In genomic region chr6:24552046-24552445, GRCm38 (mm10) we compare ENCODE assay signal across 35 mouse cellular contexts. TPM values are rescaled to one million over a fixed set of nuclear protein-coding genes. Genes with fewer than 3 reads are reported as not detected.
DNase-seq lines count a peak whose midpoint lies in the region; ATAC-seq and TF ChIP-seq lines count a peak whose summit lies in the region.
"Had no signal": no experiment of that assay in that cellular context is flagged by ENCODE, and none has a peak within 500 bp of the region (broad histone marks: within the 10 kb centered on the region; RNA-seq: fewer than 3 reads in every experiment).

No protein-coding gene starts in this region.

- intact Hi-C loops in heart, adult 2 months (cut with DNase I), result no loop called here
- intact Hi-C loops in heart, postnatal 14 days (cut with DNase I), result no loop called here

- no peak overlapping the region for H3K4me2 ChIP-seq in forebrain, postnatal 0 days (ENCODE audit: low read depth)
- no peak overlapping the region for H3K4me2 ChIP-seq in forebrain, embryonic 13.5 days
- H3K4me2 ChIP-seq in kidney, embryonic 16.5 days (replicated peaks; ENCODE audit: low read depth, low read length), result 0 out of 2 replicates have a peak overlapping the region, but pooled peaks have one; percentile 10
- H3K4me2 ChIP-seq: embryonic facial prominence, embryonic 15.5 days; forebrain, embryonic 12.5 days; liver, embryonic 12.5 days; midbrain, embryonic 13.5 days had no signal

- no peaks in the 10 kb centered on the region for H3K27me3 ChIP-seq in forebrain, postnatal 0 days (ENCODE audit: insufficient read depth, low read length)
- no peaks in the 10 kb centered on the region for H3K27me3 ChIP-seq in forebrain, embryonic 13.5 days
- H3K27me3 ChIP-seq in heart, adult 2 months (ENCODE audit: control insufficient read depth, insufficient read depth, low read length), result no peaks in the 10 kb centered on the region
- H3K27me3 ChIP-seq in kidney, embryonic 16.5 days (ENCODE audit: insufficient read depth, low read length), result no peaks in the 10 kb centered on the region
- H3K27me3 ChIP-seq: CH12.LX; embryonic facial prominence, embryonic 15.5 days; forebrain, embryonic 12.5 days; liver, embryonic 12.5 days; midbrain, embryonic 13.5 days had no signal

- ATAC-seq in forebrain, postnatal 0 days, result peak; percentile 23; the same call in 1 of the 2 replicates
- no peak for ATAC-seq in forebrain, embryonic 13.5 days
- no peak for ATAC-seq in kidney, embryonic 16.5 days (ENCODE audit: low FRiP score, low TSS enrichment)
- ATAC-seq: activated CD4-positive, CD25-positive, alpha-beta regulatory T cell, adult 4 months; hindbrain, embryonic 16.5 days; liver, embryonic 12.5 days; liver, postnatal 0 days; midbrain, embryonic 13.5 days had no signal

- no peak for TF ChIP-seq POLR2A in heart, adult 2 months (IDR thresholded peaks at IDR 0.05; ENCODE audit: insufficient read depth, low read depth, low read length)

- H3K9ac ChIP-seq in forebrain, postnatal 0 days, result no peak overlapping the region
- H3K9ac ChIP-seq in forebrain, embryonic 13.5 days, result no peak overlapping the region
- no peak overlapping the region for H3K9ac ChIP-seq in heart, adult 2 months (ENCODE audit: low read depth, low read length)
- no peak overlapping the region for H3K9ac ChIP-seq in kidney, embryonic 16.5 days (replicated peaks; ENCODE audit: low read length)
- H3K9ac ChIP-seq: embryonic facial prominence, embryonic 15.5 days; forebrain, embryonic 12.5 days; liver, embryonic 12.5 days; liver, postnatal 0 days; midbrain, embryonic 13.5 days had no signal

- no peak for DNase-seq in forebrain, postnatal 0 days
- no peak for DNase-seq in heart, adult 2 months
- no peak for DNase-seq in heart, postnatal 14 days
- no peak for DNase-seq in kidney, postnatal 4 days
- DNase-seq in lung, postnatal 10 days, result peak; percentile 22
- no peak for DNase-seq in lung, postnatal 25 days (ENCODE audit: low spot score)
- DNase-seq: adrenal gland, adult 2 months; adrenal gland, postnatal 36 days; cerebellum, adult 2 months; cerebellum, postnatal 14 days; heart, adult 18-20 months; kidney, adult 18-20 months; layer of hippocampus, postnatal 36 days; left cerebral cortex, postnatal 4 days; liver, postnatal 0 days; lung, postnatal 36 days; thymus, adult 2 months; thymus, postnatal 36 days had no signal

- H3K36me3 ChIP-seq in forebrain, postnatal 0 days (ENCODE audit: insufficient read depth), result no peaks in the 10 kb centered on the region
- H3K36me3 ChIP-seq in forebrain, embryonic 13.5 days (ENCODE audit: poor library complexity, severe bottlenecking), result no peaks in the 10 kb centered on the region
- peaks cover 15% of the 10 kb centered on the region for H3K36me3 ChIP-seq in heart, adult 2 months (ENCODE audit: control insufficient read depth, insufficient read depth, low read length)
- H3K36me3 ChIP-seq in kidney, embryonic 16.5 days (ENCODE audit: insufficient read depth, low read length), result no peaks in the 10 kb centered on the region
- H3K36me3 ChIP-seq: embryonic facial prominence, embryonic 10.5 days; embryonic facial prominence, embryonic 15.5 days; forebrain, embryonic 12.5 days; liver, embryonic 12.5 days; midbrain, embryonic 13.5 days had no signal

- H3K27ac ChIP-seq in forebrain, postnatal 0 days (ENCODE audit: low read depth, low read length), result no peak overlapping the region
- no peak overlapping the region for H3K27ac ChIP-seq in forebrain, embryonic 13.5 days
- peak overlapping the region; percentile 55 for H3K27ac ChIP-seq in heart, adult 2 months
- H3K27ac ChIP-seq in kidney, embryonic 16.5 days (ENCODE audit: low read length), result no peak overlapping the region
- H3K27ac ChIP-seq: embryonic facial prominence, embryonic 10.5 days; embryonic facial prominence, embryonic 15.5 days; forebrain, embryonic 12.5 days; kidney, postnatal 0 days; liver, embryonic 12.5 days; midbrain, embryonic 13.5 days had no signal

- 68% methylated on average over 7 of the region's 7 CpGs for WGBS in forebrain, postnatal 0 days
- WGBS in forebrain, embryonic 13.5 days, result 87% methylated on average over 7 of the region's 7 CpGs
- WGBS in heart, adult 2 months, result 15% methylated on average over 7 of the region's 7 CpGs
- 12% methylated on average over 7 of the region's 7 CpGs for WGBS in kidney, embryonic 16.5 days

- no peaks in the 10 kb centered on the region for H3K4me1 ChIP-seq in forebrain, postnatal 0 days (ENCODE audit: insufficient read depth)
- H3K4me1 ChIP-seq in forebrain, embryonic 13.5 days, result no peaks in the 10 kb centered on the region
- H3K4me1 ChIP-seq in heart, adult 2 months (ENCODE audit: control insufficient read depth, insufficient read depth, low read length), result peaks cover 16% of the 10 kb centered on the region
- H3K4me1 ChIP-seq in kidney, embryonic 16.5 days (ENCODE audit: insufficient read depth, low read length), result peaks cover 7% of the 10 kb centered on the region
- H3K4me1 ChIP-seq: embryonic facial prominence, embryonic 15.5 days; forebrain, embryonic 12.5 days; liver, embryonic 12.5 days; midbrain, embryonic 13.5 days had no signal

- H3K79me2 ChIP-seq in heart, adult 2 months (replicated peaks; ENCODE audit: control insufficient read depth, insufficient read depth, low read length), result no peaks in the 10 kb centered on the region

- H3K4me3 ChIP-seq in forebrain, postnatal 0 days (ENCODE audit: low read depth, low read length), result no peak overlapping the region
- H3K4me3 ChIP-seq in forebrain, embryonic 13.5 days, result no peak overlapping the region
- H3K4me3 ChIP-seq in heart, adult 2 months, result no peak overlapping the region
- H3K4me3 ChIP-seq in kidney, embryonic 16.5 days (ENCODE audit: low read length), result no peak overlapping the region
- H3K4me3 ChIP-seq: embryonic facial prominence, embryonic 10.5 days; embryonic facial prominence, embryonic 15.5 days; forebrain, embryonic 12.5 days; liver, embryonic 12.5 days; midbrain, embryonic 13.5 days had no signal

- no peak for TF ChIP-seq CTCF in forebrain, postnatal 0 days (IDR thresholded peaks at IDR 0.05; ENCODE audit: low read depth)
- TF ChIP-seq CTCF in heart, adult 2 months (IDR thresholded peaks at IDR 0.05), result no peak

- no peak for TF ChIP-seq EP300 in heart, adult 2 months (IDR thresholded peaks at IDR 0.05; ENCODE audit: insufficient read depth, low read depth, low read length)

- no peaks in the 10 kb centered on the region for H3K9me3 ChIP-seq in forebrain, postnatal 0 days (ENCODE audit: low read length)
- H3K9me3 ChIP-seq in forebrain, embryonic 13.5 days (replicated peaks), result no peaks in the 10 kb centered on the region
- H3K9me3 ChIP-seq in kidney, embryonic 16.5 days (ENCODE audit: low read length), result 0 out of 2 replicates have a peak, but pooled peaks cover 3% of the 10 kb centered on the region
- H3K9me3 ChIP-seq: embryonic facial prominence, embryonic 10.5 days; embryonic facial prominence, embryonic 15.5 days; forebrain, embryonic 12.5 days; liver, embryonic 12.5 days; midbrain, embryonic 13.5 days had no signal

RNA-seq across cellular contexts. Expression of gene Asb15, which starts 24.1 kb away (rescaled TPM):
- not detected in 2 replicates for total RNA-seq in forebrain, postnatal 0 days (2014; rRNA removed)
- polyA plus RNA-seq in forebrain, postnatal 0 days (2015; fragmentation: Nextera tagmentation; extraction: Ambion mirVana), result 0.05 TPM in 1 of 2 replicates, not detected in the other
- not detected in 2 replicates for polyA plus RNA-seq in forebrain, embryonic 13.5 days (2015; fragmentation: Nextera tagmentation; extraction: Ambion mirVana)
- total RNA-seq in heart, adult 2 months (2021), result 10 to 100 TPM; 61.4 to 69.9 TPM
- polyA plus RNA-seq in heart, adult 2 months (2012; rRNA removed), result 31.0 and 61.4 TPM in 2 replicates
- 10 to 100 TPM; 42.9 to 47.5 TPM for total RNA-seq in heart, postnatal 14 days (2021)
- polyA plus RNA-seq in kidney, embryonic 16.5 days (2015; fragmentation: Nextera tagmentation; extraction: Ambion mirVana), result 0.52 and 0.69 TPM in 2 replicates
- total RNA-seq: adrenal gland, adult 2 months; adrenal gland, postnatal 36 days; CH12.LX; ES-E14; layer of hippocampus, postnatal 36 days; left cerebral cortex, postnatal 4 days; megakaryocyte-erythroid progenitor cell, adult 5-6 weeks had no signal
- polyA plus RNA-seq: activated CD4-positive, CD25-positive, alpha-beta regulatory T cell, adult 4 months; adrenal gland, adult 2 months; C2C12; embryonic facial prominence, embryonic 10.5 days; embryonic facial prominence, embryonic 15.5 days; forebrain, embryonic 12.5 days; hindbrain, embryonic 11.5 days; intestine, embryonic 14.5 days; liver, postnatal 0 days; midbrain, embryonic 13.5 days; neural tube, embryonic 14.5 days had no signal

RNA-seq across cellular contexts. Expression of gene Ndufa5, which starts 24.2 kb away (rescaled TPM):
- 54.9 and 82.2 TPM in 2 replicates for total RNA-seq in forebrain, postnatal 0 days (2014; rRNA removed)
- 469 and 592 TPM in 2 replicates for polyA plus RNA-seq in forebrain, postnatal 0 days (2015; fragmentation: Nextera tagmentation; extraction: Ambion mirVana)
- polyA plus RNA-seq in forebrain, embryonic 13.5 days (2015; fragmentation: Nextera tagmentation; extraction: Ambion mirVana), result 316 and 362 TPM in 2 replicates
- total RNA-seq in heart, adult 2 months (2021), result 1,000 to 10,000 TPM; 1,490 to 1,734 TPM
- 66.3 and 92.6 TPM in 2 replicates for polyA plus RNA-seq in heart, adult 2 months (2012; rRNA removed)
- 1,000 to 10,000 TPM; 1,207 to 1,226 TPM for total RNA-seq in heart, postnatal 14 days (2021)
- 348 and 350 TPM in 2 replicates for polyA plus RNA-seq in kidney, embryonic 16.5 days (2015; fragmentation: Nextera tagmentation; extraction: Ambion mirVana)

RNA-seq across cellular contexts. Expression of gene Iqub, which starts 37.2 kb away (rescaled TPM):
- total RNA-seq in forebrain, postnatal 0 days (2014; rRNA removed), result 1.5 and 1.6 TPM in 2 replicates
- polyA plus RNA-seq in forebrain, postnatal 0 days (2015; fragmentation: Nextera tagmentation; extraction: Ambion mirVana), result 1.3 and 1.5 TPM in 2 replicates
- polyA plus RNA-seq in forebrain, embryonic 13.5 days (2015; fragmentation: Nextera tagmentation; extraction: Ambion mirVana), result 0.80 and 1.5 TPM in 2 replicates
- total RNA-seq in heart, adult 2 months (2021), result under 1 TPM; 0.47 to 0.52 TPM
- polyA plus RNA-seq in heart, adult 2 months (2012; rRNA removed), result 0.06 and 0.08 TPM in 2 replicates
- under 1 TPM; 0.29 to 0.38 TPM for total RNA-seq in heart, postnatal 14 days (2021)
- 0.05 and 0.12 TPM in 2 replicates for polyA plus RNA-seq in kidney, embryonic 16.5 days (2015; fragmentation: Nextera tagmentation; extraction: Ambion mirVana)
- total RNA-seq: CH12.LX had no signal
- polyA plus RNA-seq: activated CD4-positive, CD25-positive, alpha-beta regulatory T cell, adult 4 months; adrenal gland, adult 2 months; C2C12; intestine, embryonic 14.5 days; liver, postnatal 0 days had no signal

RNA-seq across cellular contexts. Expression of gene Lmod2, which starts 45.5 kb away (rescaled TPM):
- 0.23 TPM in 1 of 2 replicates, not detected in the other for total RNA-seq in forebrain, postnatal 0 days (2014; rRNA removed)
- not detected in 2 replicates for polyA plus RNA-seq in forebrain, postnatal 0 days (2015; fragmentation: Nextera tagmentation; extraction: Ambion mirVana)
- not detected in 2 replicates for polyA plus RNA-seq in forebrain, embryonic 13.5 days (2015; fragmentation: Nextera tagmentation; extraction: Ambion mirVana)
- total RNA-seq in heart, adult 2 months (2021), result 100 to 1,000 TPM; 691 to 757 TPM
- polyA plus RNA-seq in heart, adult 2 months (2012; rRNA removed), result 191 and 268 TPM in 2 replicates
- 100 to 1,000 TPM; 413 to 423 TPM for total RNA-seq in heart, postnatal 14 days (2021)
- polyA plus RNA-seq in kidney, embryonic 16.5 days (2015; fragmentation: Nextera tagmentation; extraction: Ambion mirVana), result 0.12 and 0.32 TPM in 2 replicates
- total RNA-seq: CH12.LX; ES-E14; layer of hippocampus, postnatal 36 days; left cerebral cortex, postnatal 4 days; megakaryocyte-erythroid progenitor cell, adult 5-6 weeks had no signal
- polyA plus RNA-seq: activated CD4-positive, CD25-positive, alpha-beta regulatory T cell, adult 4 months; adrenal gland, adult 2 months; embryonic facial prominence, embryonic 10.5 days; forebrain, embryonic 12.5 days; hindbrain, embryonic 11.5 days; hindbrain, embryonic 16.5 days; intestine, embryonic 14.5 days; kidney, postnatal 0 days; liver, embryonic 12.5 days; midbrain, embryonic 13.5 days; neural tube, embryonic 14.5 days had no signal

Comparison
In these comparisons a context has a peak if more than half of its experiments do, and no peak if none do; other contexts are left out.
1. RNA of gene Asb15, which starts 24.1 kb away (polyA plus RNA-seq): 31.0 to 61.4 TPM in heart, adult 2 months; 0.52 to 0.69 TPM in kidney, embryonic 16.5 days, 0.05 TPM in forebrain, postnatal 0 days and not detected in forebrain, embryonic 13.5 days; every median in the first group is over 10 times any median in the second.